Mouse (Mus musculus) limb, embryonic 14.5 days (tissue): ENCODE results near the gene Aunip. TPM values are rescaled to one million over a fixed set of nuclear protein-coding genes. Genes with fewer than 3 reads are reported as not detected.
"Not testable (repeated sequence)": the region's sequence is repeated elsewhere in the genome, so short reads cannot be mapped to it uniquely, and the experiment has no call there.

Source experiments
- ATAC-seq: fragments of 200-750 bp; cut with Nextera tagmentation; 2 replicates; pipeline ENCODE4 v1.8.0; 2017; ENCODE audit warnings: low read depth, moderate number of reproducible peaks, moderate TSS enrichment; ENCODE audit not compliant: low FRiP score
- DNase-seq: peaks from one replicate; pipeline ENCODE4 v3.0.0-alpha.2; 2015; ENCODE audit warnings: low spot score
- H3K27ac ChIP-seq: fragments of 300-500 bp; sonication (generic); replicated peaks from 2 replicates; pipeline ENCODE4 v1.5.1; 2014; ENCODE audit warnings: low read depth, mild to moderate bottlenecking, low read length, moderate library complexity, mixed read lengths
- H3K27me3 ChIP-seq: fragments of 300-500 bp; sonication (generic); 2 replicates; pipeline ENCODE4 v1.6.1; 2014; ENCODE audit warnings: low read length, mixed read lengths; ENCODE audit not compliant: control insufficient read depth, insufficient read depth
- H3K36me3 ChIP-seq: fragments of 300-500 bp; sonication (generic); 2 replicates; pipeline ENCODE4 v1.6.1; 2014; ENCODE audit warnings: mild to moderate bottlenecking, low read length, moderate library complexity, mixed read lengths; ENCODE audit not compliant: control insufficient read depth, insufficient read depth
- H3K4me1 ChIP-seq: fragments of 300-500 bp; sonication (generic); 2 replicates; pipeline ENCODE4 v1.6.1; 2014; ENCODE audit warnings: antibody characterized with exemption, low read length, mixed read lengths; ENCODE audit not compliant: control insufficient read depth, insufficient read depth
- H3K4me2 ChIP-seq: fragments of 300-500 bp; sonication (generic); replicated peaks from 2 replicates; pipeline ENCODE4 v1.6.1; 2014; ENCODE audit warnings: low read depth, mild to moderate bottlenecking, low read length, moderate library complexity; ENCODE audit not compliant: severe bottlenecking
- H3K4me3 ChIP-seq: fragments of 300-500 bp; sonication (generic); replicated peaks from 2 replicates; pipeline ENCODE4 v1.5.1; 2014; ENCODE audit warnings: low read length
- H3K9ac ChIP-seq: fragments of 300-500 bp; sonication (generic); 2 replicates; pipeline ENCODE4 v1.6.1; 2014; ENCODE audit warnings: mild to moderate bottlenecking, low read depth, low read length, moderate library complexity; ENCODE audit not compliant: severe bottlenecking
- H3K9me3 ChIP-seq: fragments of 300-500 bp; sonication (generic); 2 replicates; pipeline ENCODE4 v1.6.1; 2016; ENCODE audit warnings: low read length; ENCODE audit not compliant: control insufficient read depth
- POLR2A ChIP-seq: fragments of 200-500 bp; IDR thresholded peaks from 2 replicates; pipeline ENCODE4 v1.8.0; 2012; ENCODE audit warnings: inconsistent platforms, mild to moderate bottlenecking, moderate library complexity, borderline replicate concordance; ENCODE audit not compliant: insufficient read depth, insufficient read length; ENCODE audit errors: extremely low read depth
- WGBS: fragments of 180-500 bp; shearing (Covaris S2); extraction: QIAGEN DNeasy Blood & Tissue Kit; methylation state at CpG from one replicate; pipeline ENCODE4 v1.1.7; 2014; 5-methylcytosine and 5-hydroxymethylcytosine counted together
- polyA plus RNA-seq, 2 experiments: library from polyadenylated mRNA; depleted of rRNA in 1 of 2; stranded (reverse) in 1 of 2; unstranded in 1 of 2; fragments of >200 nt; fragmentation: Nextera tagmentation in 1 of 2; extraction: Ambion mirVana in 1 of 2; gene quantifications; 2 replicates each; pipeline versions ENCODE4 v1.2.1 to v1.2.3; 2012 to 2014

Aunip gene
- polyA plus RNA-seq, 2 experiments = 3.5 to 10.3 TPM

DNA sequence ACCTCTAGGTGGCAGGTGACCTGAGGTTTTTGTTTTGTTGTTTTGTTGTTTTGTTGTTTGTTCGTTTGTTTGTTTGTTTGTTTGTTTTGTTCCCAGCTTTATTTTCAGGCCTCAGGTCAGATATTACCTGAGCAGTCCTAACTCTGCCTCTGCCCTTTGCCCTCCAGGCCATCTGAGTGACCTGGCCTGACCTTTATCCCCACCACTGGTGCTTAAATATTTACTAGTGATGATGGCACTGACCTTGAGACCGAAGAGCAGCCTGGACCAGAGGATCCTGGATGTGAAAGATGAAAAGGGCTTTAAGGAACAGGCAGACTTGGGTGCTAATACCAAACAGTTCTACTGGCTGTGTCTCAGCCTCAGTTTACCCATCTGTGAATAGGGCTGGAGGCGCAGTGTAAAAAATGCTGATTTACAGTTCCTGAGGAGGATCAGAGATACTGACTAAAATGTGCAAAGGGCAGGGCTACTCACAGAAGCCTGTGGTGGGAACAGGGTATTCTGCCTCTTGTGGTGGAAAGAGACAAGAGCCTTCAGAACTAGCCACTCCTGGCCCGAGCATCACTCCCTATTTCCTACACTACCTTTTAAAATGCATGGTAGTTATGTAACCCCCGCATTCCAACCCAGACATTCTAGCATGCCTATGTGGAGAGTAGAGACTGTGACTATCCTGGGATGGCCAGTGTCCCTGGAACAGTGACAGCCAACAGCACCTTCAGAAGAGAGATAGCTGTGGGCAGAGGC, 25.5 kb upstream of the Aunip start:
- Histone ChIP-seq H3K9me3 (no peaks in the 10 kb centered on the region), H3K36me3 (no peaks in the 10 kb centered on the region), H3K4me1 (no peaks in the 10 kb centered on the region), H3K27ac (no peak overlapping the region), H3K4me3 (no peak overlapping the region), H3K27me3 (no peaks in the 10 kb centered on the region), H3K4me2 (no peak overlapping the region), H3K9ac (no peak overlapping the region)
- ATAC-seq (no peak), DNase-seq (no peak)
- 88% methylated on average over 5 of the region's 5 CpGs for WGBS
- no peak for TF ChIP-seq POLR2A

- DNase-seq (no peak), ATAC-seq (no peak)
- H3K4me3 ChIP-seq = no peak overlapping the region
- WGBS = 90% methylated on average over 5 of the region's 5 CpGs
- no peak for TF ChIP-seq POLR2A
- H3K27ac ChIP-seq = no peak overlapping the region
- H3K4me2 ChIP-seq = no peak overlapping the region
- H3K4me1 ChIP-seq = no peaks in the 10 kb centered on the region
- H3K27me3 ChIP-seq = no peaks in the 10 kb centered on the region
- no peaks in the 10 kb centered on the region for H3K9me3 ChIP-seq
- H3K9ac ChIP-seq = no peak overlapping the region
- no peaks in the 10 kb centered on the region for H3K36me3 ChIP-seq
Observed at GRCm38 (mm10) chr4:134488211-134488610, 22.6 kb upstream of the Aunip start.

GRCm38 (mm10) chr4:134489986-134490665, 20.7 kb upstream of the Aunip start:
- no peak for TF ChIP-seq POLR2A
- ATAC-seq = no peak
- WGBS = 87% methylated on average over 11 of the region's 11 CpGs
- Histone ChIP-seq H3K4me1 (peaks cover 3% of the 10 kb centered on the region; the same call in 1 of the 2 replicates), H3K9me3 (no peaks in the 10 kb centered on the region), H3K4me3 (no peak overlapping the region), H3K27ac (no peak overlapping the region), H3K36me3 (no peaks in the 10 kb centered on the region), H3K9ac (no peak overlapping the region), H3K27me3 (no peaks in the 10 kb centered on the region), H3K4me2 (no peak overlapping the region)
- DNase-seq = no peak

DNA sequence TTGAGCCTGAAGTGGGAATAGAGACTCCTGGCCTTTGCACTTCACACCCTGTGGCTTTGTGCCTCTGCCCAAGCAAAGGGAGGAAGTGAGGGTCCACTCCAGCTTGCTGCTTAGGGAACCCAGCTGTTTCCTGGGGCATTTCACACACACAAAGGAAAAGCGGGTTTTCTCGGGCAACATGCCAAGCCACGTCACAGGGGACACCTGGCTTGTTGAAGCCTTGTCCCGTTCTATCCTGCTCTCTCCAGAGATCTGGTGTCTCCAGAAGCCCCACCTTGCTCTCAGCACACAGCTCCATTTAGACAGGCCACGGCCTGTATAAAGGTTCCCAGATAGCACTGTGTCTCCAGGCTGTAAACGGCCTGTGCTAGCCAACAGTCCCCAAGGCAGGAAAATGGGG, 19.1 kb upstream of the Aunip start:
- WGBS = 56% methylated on average over 6 of the region's 6 CpGs
- H3K9ac ChIP-seq = no peak overlapping the region
- no peak overlapping the region for H3K4me3 ChIP-seq
- peak; percentile 50 for DNase-seq
- TF ChIP-seq POLR2A = no peak
- no peak overlapping the region for H3K4me2 ChIP-seq
- no peak overlapping the region for H3K27ac ChIP-seq
- no peaks in the 10 kb centered on the region for H3K9me3 ChIP-seq
- no peak for ATAC-seq
- H3K27me3 ChIP-seq = no peaks in the 10 kb centered on the region
- no peaks in the 10 kb centered on the region for H3K36me3 ChIP-seq
- peaks cover 15% of the 10 kb centered on the region for H3K4me1 ChIP-seq

DNA sequence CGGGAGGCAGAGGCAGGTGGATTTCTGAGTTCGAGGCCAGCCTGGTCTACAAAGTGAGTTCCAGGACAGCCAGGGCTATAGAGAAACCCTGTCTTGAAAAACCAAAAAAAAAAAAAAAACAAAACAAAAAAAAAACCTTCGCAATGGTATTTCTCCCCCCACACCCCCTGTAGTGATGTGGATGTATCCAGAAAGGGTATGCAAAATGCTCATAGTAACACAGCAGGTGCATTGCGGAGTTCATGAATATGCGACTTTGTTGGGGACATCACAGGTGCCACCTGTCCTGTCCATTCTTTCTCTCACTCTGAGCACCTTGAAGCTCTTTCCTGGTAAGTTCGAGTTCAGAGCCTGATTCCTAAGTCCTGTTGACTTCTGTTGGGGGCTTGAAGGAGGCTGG, 16.6 kb upstream of the Aunip start:
- 89% methylated on average over 6 of the region's 6 CpGs for WGBS
- H3K4me2 ChIP-seq, ATAC-seq, H3K4me3 ChIP-seq, DNase-seq, H3K27me3 ChIP-seq, H3K36me3 ChIP-seq, H3K27ac ChIP-seq, H3K9me3 ChIP-seq, H3K9ac ChIP-seq: not testable (repeated sequence)
- peaks cover 15% of the 10 kb centered on the region for H3K4me1 ChIP-seq
